24 mouse cellular contexts compared by ENCODE assay signal in genomic region chr5:130458076-130458475, GRCm38 (mm10).
DNase-seq lines count a peak whose midpoint lies in the region; TF ChIP-seq lines count a peak whose summit lies in the region.
"Had no signal": no experiment of that assay in that cellular context is flagged by ENCODE, and none has a peak within 500 bp of the region (broad histone marks: within the 10 kb centered on the region; RNA-seq: fewer than 3 reads in every experiment).

No protein-coding gene starts in this region.

- H3K9me3 ChIP-seq in midbrain, embryonic 10.5 days (replicated peaks) = no peaks in the 10 kb centered on the region
- H3K9me3 ChIP-seq: embryonic facial prominence, embryonic 12.5 days; heart, embryonic 15.5 days; hindbrain, embryonic 13.5 days; midbrain, embryonic 13.5 days; neural tube, embryonic 13.5 days had no signal

- H3K36me3 ChIP-seq in midbrain, embryonic 10.5 days = no peaks in the 10 kb centered on the region
- H3K36me3 ChIP-seq: embryonic facial prominence, embryonic 12.5 days; G1E; heart, embryonic 15.5 days; hindbrain, embryonic 13.5 days; liver, embryonic 13.5 days; midbrain, embryonic 13.5 days; neural tube, embryonic 13.5 days had no signal

- WGBS in midbrain, embryonic 10.5 days = 90% methylated on average over 7 of the region's 7 CpGs

- H3K27ac ChIP-seq in layer of hippocampus, adult 2 months = no peak overlapping the region; the same call in 1 of the 2 replicates
- no peak overlapping the region for H3K27ac ChIP-seq in midbrain, embryonic 10.5 days (replicated peaks)
- H3K27ac ChIP-seq: embryonic facial prominence, embryonic 12.5 days; gastrocnemius, adult 2 months; heart, embryonic 15.5 days; hindbrain, embryonic 13.5 days; kidney, postnatal 0 days; left cerebral cortex, adult 2 months; liver, embryonic 13.5 days; midbrain, embryonic 13.5 days; neural tube, embryonic 13.5 days had no signal

- H3K4me3 ChIP-seq in layer of hippocampus, adult 2 months = no peak overlapping the region
- H3K4me3 ChIP-seq in midbrain, embryonic 10.5 days = no peak overlapping the region
- H3K4me3 ChIP-seq: embryonic facial prominence, embryonic 12.5 days; gastrocnemius, adult 2 months; heart, embryonic 15.5 days; hindbrain, embryonic 13.5 days; left cerebral cortex, adult 2 months; liver, embryonic 13.5 days; midbrain, embryonic 13.5 days; myocyte; neural tube, embryonic 13.5 days had no signal

- H3K27me3 ChIP-seq in midbrain, embryonic 10.5 days (ENCODE audit: low read depth, poor library complexity, severe bottlenecking) = no peaks in the 10 kb centered on the region
- H3K27me3 ChIP-seq: embryonic facial prominence, embryonic 12.5 days; heart, embryonic 15.5 days; hindbrain, embryonic 13.5 days; liver, embryonic 13.5 days; midbrain, embryonic 13.5 days had no signal

- peak; percentile 28 to 55 for DNase-seq in layer of hippocampus, adult 2 months (ENCODE audit: low spot score in 2 of 2)
- DNase-seq in layer of hippocampus, adult 9-10 months (ENCODE audit: low spot score) = no peak
- peak; percentile 77 for DNase-seq in cerebellum, adult 11-12 months
- DNase-seq in cerebellum, adult 9-11 months = peak; percentile 84
- DNase-seq in embryo, embryonic 10 days (ENCODE audit: low spot score) = no peak
- DNase-seq in thymus, adult 18-20 months = no peak
- DNase-seq in midbrain, embryonic 10.5 days (ENCODE audit: low spot score) = no peak
- DNase-seq: adrenal gland, adult 2 months; B cell, adult 2 months; gastrocnemius, adult 2 months; heart, postnatal 36 days; kidney, adult 18-20 months; liver, embryonic 13.5 days; lung, embryonic 14.5 days; right cerebral cortex, adult 18-20 months had no signal

- no peak for TF ChIP-seq CTCF in layer of hippocampus, adult 2 months (conservative IDR thresholded peaks at IDR 0.05)

- H3K4me1 ChIP-seq in midbrain, embryonic 10.5 days = no peaks in the 10 kb centered on the region
- H3K4me1 ChIP-seq: embryonic facial prominence, embryonic 12.5 days; heart, embryonic 15.5 days; hindbrain, embryonic 13.5 days; liver, embryonic 13.5 days; midbrain, embryonic 13.5 days; neural tube, embryonic 13.5 days had no signal

Comparison
In these comparisons a context has a peak if more than half of its experiments do, and no peak if none do; other contexts are left out.
1. DNase-seq: peak in layer of hippocampus, adult 2 months (2 of 2), cerebellum, adult 11-12 months (single experiment) and cerebellum, adult 9-11 months (single experiment); none in layer of hippocampus, adult 9-10 months (single experiment), embryo, embryonic 10 days (single experiment), thymus, adult 18-20 months (0 of 2) and midbrain, embryonic 10.5 days (single experiment).